Mouse (Mus musculus): Measurements from ENCODE around the gene Ccer2. TPM values are rescaled to one million over a fixed set of nuclear protein-coding genes. Genes with fewer than 3 reads are reported as not detected.
A peak's percentile ranks its signal among the peaks of the same experiment; 100 is the strongest.

The Ccer2 gene
- total RNA-seq, 1 experiment, result not detected

DNA sequence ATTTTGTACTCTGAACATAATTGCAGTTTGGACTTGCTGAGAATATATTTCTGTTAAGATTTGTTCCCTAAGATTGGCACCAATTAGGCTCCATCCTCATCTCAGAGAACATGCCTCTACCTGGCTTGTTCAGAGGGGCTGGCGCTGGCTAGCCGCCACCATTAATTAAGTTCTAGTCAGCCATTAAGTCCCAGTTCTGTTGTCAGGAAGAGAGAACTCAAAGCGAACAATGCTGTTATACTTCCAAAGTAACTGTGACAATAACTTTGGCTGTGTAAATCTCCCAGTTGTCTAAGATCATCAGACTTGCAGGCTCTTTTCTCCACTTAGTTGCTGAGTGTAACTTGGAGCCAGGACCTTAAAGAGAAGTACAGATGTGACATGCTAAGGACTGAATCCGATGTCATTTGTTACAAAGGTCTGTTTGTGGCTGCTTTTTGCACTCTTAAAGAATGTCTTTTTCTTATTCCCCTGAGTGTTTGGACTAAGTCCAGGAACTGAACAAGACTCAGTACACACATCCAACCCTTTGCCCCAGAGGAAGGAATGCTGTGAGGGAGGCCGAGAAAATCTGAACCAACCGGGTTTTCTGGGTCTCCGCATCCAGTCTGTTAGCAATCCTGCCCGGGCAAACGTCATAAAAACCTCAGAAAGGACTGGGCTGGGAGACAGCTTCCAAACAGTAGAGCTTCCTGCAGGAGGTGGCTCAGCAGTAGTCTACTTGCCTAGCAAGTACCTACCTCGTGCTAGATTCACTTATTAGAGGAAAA lies 46.1 kb downstream of the Ccer2 start:
- Histone ChIP-seq H3K4me1 (ENCODE audit: control insufficient read depth in 2 of 2, insufficient read depth in 2 of 2, low read length in 2 of 2, poor library complexity in 1 of 2) (peaks cover 19 to 20% of the 10 kb centered on the region in 2 experiments), H3K9ac (ENCODE audit: insufficient read depth, low read depth, low read length, poor library complexity, severe bottlenecking) (peak overlapping the region; percentile 71), H3K4me3 (ENCODE audit: insufficient read depth in 1 of 2, low read depth in 1 of 2, low read length in 2 of 2, poor library complexity in 1 of 2, severe bottlenecking in 1 of 2) (peak overlapping the region; percentile 25 to 37), H3K36me3 (ENCODE audit: control insufficient read depth, insufficient read depth, low read length, poor library complexity, severe bottlenecking) (peaks cover 17% of the 10 kb centered on the region), H3K9me3 (ENCODE audit: control insufficient read depth, insufficient read depth, low read depth, low read length) (no peaks in the 10 kb centered on the region), H3K27ac (ENCODE audit: insufficient read depth, low read depth, low read length, poor library complexity, severe bottlenecking) (peak overlapping the region; percentile 77)
- in situ Hi-C loops (cut with MboI; ENCODE audit: low sequenced_read_pairs in 2 of 2, unreplicated experiment in 2 of 2), result no loop called here
- TF ChIP-seq MAFK (IDR thresholded peaks at IDR 0.05; ENCODE audit: insufficient read depth, low read depth, low read length) (no peak), CHD2 (IDR thresholded peaks at IDR 0.05; ENCODE audit: low read depth, low read length) (no peak), HCFC1 (IDR thresholded peaks at IDR 0.05; ENCODE audit: borderline replicate concordance, insufficient read depth, low read length) (peak; percentile 39; the same call in 1 of the 2 replicates), ZC3H11A (IDR thresholded peaks at IDR 0.05; ENCODE audit: borderline replicate concordance, low read depth, low read length) (no peak)
- DNase-seq (ENCODE audit: low read depth, low spot score), result no peak

- peak overlapping the region; percentile 71 for H3K9ac ChIP-seq (ENCODE audit: insufficient read depth, low read depth, low read length, poor library complexity, severe bottlenecking)
- H3K4me3 ChIP-seq (ENCODE audit: insufficient read depth in 1 of 2, low read depth in 1 of 2, low read length in 2 of 2, poor library complexity in 1 of 2, severe bottlenecking in 1 of 2), result peak overlapping the region; percentile 25 to 37; a peak in 2 of 4 replicates
- in situ Hi-C loops (cut with MboI; ENCODE audit: low sequenced_read_pairs in 2 of 2, unreplicated experiment in 2 of 2), result no loop called here
- H3K9me3 ChIP-seq (ENCODE audit: control insufficient read depth, insufficient read depth, low read depth, low read length), result no peaks in the 10 kb centered on the region
- peaks cover 20% of the 10 kb centered on the region in 2 experiments for H3K4me1 ChIP-seq (ENCODE audit: control insufficient read depth in 2 of 2, insufficient read depth in 2 of 2, low read length in 2 of 2, poor library complexity in 1 of 2)
- TF ChIP-seq ZC3H11A (IDR thresholded peaks at IDR 0.05; ENCODE audit: borderline replicate concordance, low read depth, low read length), result no peak
- no peak for TF ChIP-seq HCFC1 (IDR thresholded peaks at IDR 0.05; ENCODE audit: borderline replicate concordance, insufficient read depth, low read length)
- no peak for TF ChIP-seq ZNF384 (IDR thresholded peaks at IDR 0.05; ENCODE audit: low read depth, low read length)
- no peak for TF ChIP-seq MAFK (IDR thresholded peaks at IDR 0.05; ENCODE audit: insufficient read depth, low read depth, low read length)
- no peak for TF ChIP-seq CHD2 (IDR thresholded peaks at IDR 0.05; ENCODE audit: low read depth, low read length)
- H3K27ac ChIP-seq (ENCODE audit: insufficient read depth, low read depth, low read length, poor library complexity, severe bottlenecking), result peak overlapping the region; percentile 77
- H3K36me3 ChIP-seq (ENCODE audit: control insufficient read depth, insufficient read depth, low read length, poor library complexity, severe bottlenecking), result peaks cover 10% of the 10 kb centered on the region
- no peak for DNase-seq (ENCODE audit: low read depth, low spot score)
Measured at GRCm38 (mm10) chr7:28802846-28803588, 47.0 kb downstream of the Ccer2 start.

DNA sequence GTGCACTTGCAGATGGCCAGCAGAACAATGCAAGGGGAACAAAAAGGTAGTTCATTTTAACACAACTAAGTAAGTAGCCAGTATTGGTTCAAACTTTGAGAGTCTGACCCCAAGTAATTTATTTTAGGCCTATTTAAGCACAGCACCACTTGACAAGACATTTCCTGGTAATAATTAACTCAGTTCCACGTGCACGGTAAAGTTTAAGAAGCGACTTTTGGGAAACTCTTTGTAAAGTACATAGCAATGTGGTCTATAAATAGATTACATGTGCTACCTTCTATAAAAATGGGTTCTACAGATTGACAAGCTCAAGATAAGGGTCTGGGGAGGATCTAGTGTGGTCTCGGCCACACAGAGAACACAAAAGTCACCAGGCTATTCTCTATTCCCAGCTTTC lies 47.8 kb downstream of the Ccer2 start:
- no peak for DNase-seq (ENCODE audit: low read depth, low spot score)
- Histone ChIP-seq H3K9ac (ENCODE audit: insufficient read depth, low read depth, low read length, poor library complexity, severe bottlenecking) (no peak overlapping the region), H3K27ac (ENCODE audit: insufficient read depth, low read depth, low read length, poor library complexity, severe bottlenecking) (peak overlapping the region; percentile 77; the same call in 1 of the 2 replicates), H3K36me3 (ENCODE audit: control insufficient read depth, insufficient read depth, low read length, poor library complexity, severe bottlenecking) (peaks cover 5% of the 10 kb centered on the region), H3K4me3 (ENCODE audit: insufficient read depth in 1 of 2, low read depth in 1 of 2, low read length in 2 of 2, poor library complexity in 1 of 2, severe bottlenecking in 1 of 2) (no peak overlapping the region), H3K9me3 (ENCODE audit: control insufficient read depth, insufficient read depth, low read depth, low read length) (no peaks in the 10 kb centered on the region), H3K4me1 (ENCODE audit: control insufficient read depth in 2 of 2, insufficient read depth in 2 of 2, low read length in 2 of 2, poor library complexity in 1 of 2) (peaks cover 20% of the 10 kb centered on the region in 2 experiments)
- no peak for TF ChIP-seq ZNF384 (IDR thresholded peaks at IDR 0.05; ENCODE audit: low read depth, low read length)
- no peak for TF ChIP-seq CHD2 (IDR thresholded peaks at IDR 0.05; ENCODE audit: low read depth, low read length)
- TF ChIP-seq MAFK (IDR thresholded peaks at IDR 0.05; ENCODE audit: insufficient read depth, low read depth, low read length), result no peak
- TF ChIP-seq ZC3H11A (IDR thresholded peaks at IDR 0.05; ENCODE audit: borderline replicate concordance, low read depth, low read length), result no peak
- TF ChIP-seq HCFC1 (IDR thresholded peaks at IDR 0.05; ENCODE audit: borderline replicate concordance, insufficient read depth, low read length), result no peak
- in situ Hi-C loops (cut with MboI; ENCODE audit: low sequenced_read_pairs in 2 of 2, unreplicated experiment in 2 of 2), result no loop called here

GRCm38 (mm10) chr7:28806869-28807268 lies 50.9 kb downstream of the Ccer2 start:
- Histone ChIP-seq H3K9ac (ENCODE audit: insufficient read depth, low read depth, low read length, poor library complexity, severe bottlenecking) (no peak overlapping the region), H3K36me3 (ENCODE audit: control insufficient read depth, insufficient read depth, low read length, poor library complexity, severe bottlenecking) (peaks cover 1% of the 10 kb centered on the region), H3K4me3 (ENCODE audit: insufficient read depth in 1 of 2, low read depth in 1 of 2, low read length in 2 of 2, poor library complexity in 1 of 2, severe bottlenecking in 1 of 2) (no peak overlapping the region), H3K4me1 (ENCODE audit: control insufficient read depth in 2 of 2, insufficient read depth in 2 of 2, low read length in 2 of 2, poor library complexity in 1 of 2) (peaks cover 15 to 16% of the 10 kb centered on the region in 2 experiments), H3K9me3 (ENCODE audit: control insufficient read depth, insufficient read depth, low read depth, low read length) (no peaks in the 10 kb centered on the region), H3K27ac (ENCODE audit: insufficient read depth, low read depth, low read length, poor library complexity, severe bottlenecking) (no peak overlapping the region)
- in situ Hi-C loops (cut with MboI; ENCODE audit: low sequenced_read_pairs in 2 of 2, unreplicated experiment in 2 of 2), result no loop called here
- TF ChIP-seq MAFK (IDR thresholded peaks at IDR 0.05; ENCODE audit: insufficient read depth, low read depth, low read length) (no peak), ZNF384 (IDR thresholded peaks at IDR 0.05; ENCODE audit: low read depth, low read length) (no peak), HCFC1 (IDR thresholded peaks at IDR 0.05; ENCODE audit: borderline replicate concordance, insufficient read depth, low read length) (no peak), CHD2 (IDR thresholded peaks at IDR 0.05; ENCODE audit: low read depth, low read length) (no peak), ZC3H11A (IDR thresholded peaks at IDR 0.05; ENCODE audit: borderline replicate concordance, low read depth, low read length) (no peak)
- no peak for DNase-seq (ENCODE audit: low read depth, low spot score)
